Mouse (Mus musculus): ENCODE data around the gene Tenm4. TPM values are rescaled to one million over a fixed set of nuclear protein-coding genes. Genes with fewer than 3 reads are reported as not detected.

Gene Tenm4
- polyA plus RNA-seq, 1 experiment = 0.79 TPM

DNA sequence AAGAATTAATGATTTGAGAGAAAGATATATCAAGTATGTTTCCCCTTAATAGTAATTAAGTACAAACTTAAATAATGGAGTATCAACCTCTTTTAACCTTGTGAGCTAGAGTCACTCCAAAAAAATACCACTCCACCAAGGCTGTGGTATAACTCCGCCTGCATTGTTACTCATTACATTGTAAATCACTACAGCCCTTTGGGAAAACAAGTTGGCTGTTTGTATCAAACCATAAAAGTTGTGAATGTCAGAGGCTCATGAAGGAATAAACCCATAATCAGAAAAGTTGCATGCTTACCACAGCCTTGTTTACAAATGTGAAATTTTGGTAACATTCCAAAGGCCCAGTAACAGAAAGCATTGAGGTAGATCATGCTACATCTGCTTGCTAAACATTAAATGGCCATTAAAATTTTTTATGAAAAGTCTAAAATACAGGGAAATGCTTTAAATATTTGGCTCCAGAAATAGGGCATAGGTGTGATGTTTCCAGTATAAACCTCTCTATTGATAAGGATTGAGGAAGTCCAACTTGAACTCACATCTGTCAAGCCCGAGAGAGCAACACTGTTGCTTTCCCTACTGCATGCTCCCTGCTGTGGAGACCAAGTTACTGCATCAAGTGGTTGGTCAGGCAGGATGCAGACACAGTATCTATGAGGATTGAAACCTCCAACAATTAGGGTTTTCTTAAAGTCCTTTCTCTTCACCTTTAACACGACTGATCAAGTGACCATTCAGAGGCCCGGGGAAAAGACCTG, 582.5 kb downstream of the Tenm4 start:
- Histone ChIP-seq H3K4me3 (ENCODE audit: low read depth, low read length) (no peak overlapping the region), H3K4me1 (ENCODE audit: control insufficient read depth, insufficient read depth, insufficient read length, low read length) (no peaks in the 10 kb centered on the region; the same call in 1 of the 2 replicates), H3K27ac (ENCODE audit: insufficient read depth, low read depth, low read length) (no peak overlapping the region), H3K27me3 (ENCODE audit: control insufficient read depth, insufficient read depth, low read length) (no peaks in the 10 kb centered on the region), H3K36me3 (ENCODE audit: control insufficient read depth, insufficient read depth, low read length) (no peaks in the 10 kb centered on the region)
- WGBS = 51% methylated on average over 4 of the region's 4 CpGs
- TF ChIP-seq CTCF (IDR thresholded peaks at IDR 0.05; ENCODE audit: extremely low read depth, insufficient read length, insufficient replicate concordance, low read depth, low read length) = no peak
- TF ChIP-seq POLR2A (IDR thresholded peaks at IDR 0.05; ENCODE audit: low read depth, low read length) = no peak

GRCm38 (mm10) chr7:96754175-96754574, 583.1 kb downstream of the Tenm4 start:
- TF ChIP-seq CTCF (IDR thresholded peaks at IDR 0.05; ENCODE audit: extremely low read depth, insufficient read length, insufficient replicate concordance, low read depth, low read length) (no peak), POLR2A (IDR thresholded peaks at IDR 0.05; ENCODE audit: low read depth, low read length) (no peak)
- H3K27me3 ChIP-seq (ENCODE audit: control insufficient read depth, insufficient read depth, low read length) = no peaks in the 10 kb centered on the region
- H3K36me3 ChIP-seq (ENCODE audit: control insufficient read depth, insufficient read depth, low read length) = no peaks in the 10 kb centered on the region
- no peak overlapping the region for H3K27ac ChIP-seq (ENCODE audit: insufficient read depth, low read depth, low read length)
- no peak overlapping the region for H3K4me3 ChIP-seq (ENCODE audit: low read depth, low read length)
- H3K4me1 ChIP-seq (ENCODE audit: control insufficient read depth, insufficient read depth, insufficient read length, low read length) = no peaks in the 10 kb centered on the region; the same call in 1 of the 2 replicates
- WGBS = 66% methylated on average over 12 of the region's 12 CpGs

GRCm38 (mm10) chr7:96755459-96756094, 584.5 kb downstream of the Tenm4 start:
- no peaks in the 10 kb centered on the region for H3K27me3 ChIP-seq (ENCODE audit: control insufficient read depth, insufficient read depth, low read length)
- TF ChIP-seq POLR2A (IDR thresholded peaks at IDR 0.05; ENCODE audit: low read depth, low read length) = no peak
- TF ChIP-seq CTCF (IDR thresholded peaks at IDR 0.05; ENCODE audit: extremely low read depth, insufficient read length, insufficient replicate concordance, low read depth, low read length) = no peak
- no peak overlapping the region for H3K27ac ChIP-seq (ENCODE audit: insufficient read depth, low read depth, low read length)
- no peak overlapping the region for H3K4me3 ChIP-seq (ENCODE audit: low read depth, low read length)
- 68% methylated on average over 12 of the region's 12 CpGs for WGBS
- H3K36me3 ChIP-seq (ENCODE audit: control insufficient read depth, insufficient read depth, low read length) = no peaks in the 10 kb centered on the region
- H3K4me1 ChIP-seq (ENCODE audit: control insufficient read depth, insufficient read depth, insufficient read length, low read length) = no peaks in the 10 kb centered on the region; the same call in 1 of the 2 replicates

GRCm38 (mm10) chr7:96756104-96756742, 585.2 kb downstream of the Tenm4 start:
- Histone ChIP-seq H3K27ac (ENCODE audit: insufficient read depth, low read depth, low read length) (no peak overlapping the region), H3K4me1 (ENCODE audit: control insufficient read depth, insufficient read depth, insufficient read length, low read length) (no peaks in the 10 kb centered on the region; the same call in 1 of the 2 replicates), H3K27me3 (ENCODE audit: control insufficient read depth, insufficient read depth, low read length) (no peaks in the 10 kb centered on the region), H3K4me3 (ENCODE audit: low read depth, low read length) (no peak overlapping the region), H3K36me3 (ENCODE audit: control insufficient read depth, insufficient read depth, low read length) (no peaks in the 10 kb centered on the region)
- TF ChIP-seq CTCF (IDR thresholded peaks at IDR 0.05; ENCODE audit: extremely low read depth, insufficient read length, insufficient replicate concordance, low read depth, low read length) (no peak), POLR2A (IDR thresholded peaks at IDR 0.05; ENCODE audit: low read depth, low read length) (no peak)
- 65% methylated on average over 10 of the region's 10 CpGs for WGBS

DNA sequence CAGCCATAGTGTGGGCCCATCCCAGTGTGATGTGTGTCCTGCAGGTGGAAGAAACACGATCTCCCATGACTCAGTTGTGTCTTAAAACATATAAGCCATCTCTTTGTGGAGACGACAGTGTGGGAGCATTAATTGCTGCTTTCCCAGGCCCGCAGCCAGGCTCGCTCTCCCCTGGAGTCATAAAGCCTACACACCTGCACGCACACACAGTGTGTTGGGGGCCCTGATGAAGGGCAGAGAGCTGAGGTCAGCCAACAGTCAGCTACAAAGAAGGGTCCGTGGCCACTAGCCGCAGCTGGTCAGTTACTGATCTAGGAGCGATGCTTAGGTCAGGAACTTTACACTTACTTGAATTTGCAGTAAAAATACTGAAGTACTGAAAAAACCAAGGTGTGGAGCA, 586.0 kb downstream of the Tenm4 start:
- TF ChIP-seq POLR2A (IDR thresholded peaks at IDR 0.05; ENCODE audit: low read depth, low read length) = no peak
- no peak for TF ChIP-seq CTCF (IDR thresholded peaks at IDR 0.05; ENCODE audit: extremely low read depth, insufficient read length, insufficient replicate concordance, low read depth, low read length)
- WGBS = 70% methylated on average over 8 of the region's 8 CpGs

DNA sequence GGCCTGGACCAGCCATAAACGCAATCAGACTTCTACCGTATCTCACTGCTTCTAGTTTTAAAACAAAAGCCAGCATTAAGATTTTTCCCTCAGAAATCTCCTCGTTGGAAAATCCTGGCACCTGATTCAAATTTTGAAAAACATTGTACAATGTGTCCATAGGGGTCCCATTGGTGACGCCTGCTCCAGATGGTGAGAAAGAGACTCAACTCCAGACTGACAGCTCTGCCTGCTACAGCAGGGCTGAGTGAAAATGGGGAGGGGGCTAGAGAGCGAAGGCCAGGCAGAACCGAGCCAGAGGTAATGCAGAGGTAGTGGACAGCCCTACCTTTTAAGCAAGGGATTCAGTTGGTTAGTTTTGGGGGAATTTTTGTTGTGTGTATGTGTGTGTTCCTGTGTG, 589.2 kb downstream of the Tenm4 start:
- H3K36me3 ChIP-seq (ENCODE audit: control insufficient read depth, insufficient read depth, low read length) = no peaks in the 10 kb centered on the region
- WGBS = 84% methylated on average over 6 of the region's 6 CpGs
- TF ChIP-seq POLR2A (IDR thresholded peaks at IDR 0.05; ENCODE audit: low read depth, low read length) (no peak), CTCF (IDR thresholded peaks at IDR 0.05; ENCODE audit: extremely low read depth, insufficient read length, insufficient replicate concordance, low read depth, low read length) (no peak)
- H3K27me3 ChIP-seq (ENCODE audit: control insufficient read depth, insufficient read depth, low read length) = no peaks in the 10 kb centered on the region
- no peak overlapping the region for H3K27ac ChIP-seq (ENCODE audit: insufficient read depth, low read depth, low read length)
- no peaks in the 10 kb centered on the region; the same call in 1 of the 2 replicates for H3K4me1 ChIP-seq (ENCODE audit: control insufficient read depth, insufficient read depth, insufficient read length, low read length)
- no peak overlapping the region for H3K4me3 ChIP-seq (ENCODE audit: low read depth, low read length)

More for the DNA sequence above, 586.0 kb downstream of the Tenm4 start:
- Histone ChIP-seq H3K36me3 (ENCODE audit: control insufficient read depth, insufficient read depth, low read length) (no peaks in the 10 kb centered on the region), H3K4me1 (ENCODE audit: control insufficient read depth, insufficient read depth, insufficient read length, low read length) (no peaks in the 10 kb centered on the region; the same call in 1 of the 2 replicates), H3K27ac (ENCODE audit: insufficient read depth, low read depth, low read length) (no peak overlapping the region), H3K4me3 (ENCODE audit: low read depth, low read length) (no peak overlapping the region), H3K27me3 (ENCODE audit: control insufficient read depth, insufficient read depth, low read length) (no peaks in the 10 kb centered on the region)

GRCm38 (mm10) chr7:96761151-96761550, 590.1 kb downstream of the Tenm4 start:
- Histone ChIP-seq H3K36me3 (ENCODE audit: control insufficient read depth, insufficient read depth, low read length) (no peaks in the 10 kb centered on the region), H3K27me3 (ENCODE audit: control insufficient read depth, insufficient read depth, low read length) (no peaks in the 10 kb centered on the region), H3K27ac (ENCODE audit: insufficient read depth, low read depth, low read length) (no peak overlapping the region), H3K4me3 (ENCODE audit: low read depth, low read length) (no peak overlapping the region), H3K4me1 (ENCODE audit: control insufficient read depth, insufficient read depth, insufficient read length, low read length) (no peaks in the 10 kb centered on the region; the same call in 1 of the 2 replicates)
- TF ChIP-seq CTCF (IDR thresholded peaks at IDR 0.05; ENCODE audit: extremely low read depth, insufficient read length, insufficient replicate concordance, low read depth, low read length) (no peak), POLR2A (IDR thresholded peaks at IDR 0.05; ENCODE audit: low read depth, low read length) (no peak)
- 59% methylated on average over 5 of the region's 5 CpGs for WGBS
